Mouse (Mus musculus): ENCODE results near the gene Ptpn9.
"Not testable (repeated sequence)": the region's sequence is repeated elsewhere in the genome, so short reads cannot be mapped to it uniquely, and the experiment has no call there.

Ptpn9 gene

DNA sequence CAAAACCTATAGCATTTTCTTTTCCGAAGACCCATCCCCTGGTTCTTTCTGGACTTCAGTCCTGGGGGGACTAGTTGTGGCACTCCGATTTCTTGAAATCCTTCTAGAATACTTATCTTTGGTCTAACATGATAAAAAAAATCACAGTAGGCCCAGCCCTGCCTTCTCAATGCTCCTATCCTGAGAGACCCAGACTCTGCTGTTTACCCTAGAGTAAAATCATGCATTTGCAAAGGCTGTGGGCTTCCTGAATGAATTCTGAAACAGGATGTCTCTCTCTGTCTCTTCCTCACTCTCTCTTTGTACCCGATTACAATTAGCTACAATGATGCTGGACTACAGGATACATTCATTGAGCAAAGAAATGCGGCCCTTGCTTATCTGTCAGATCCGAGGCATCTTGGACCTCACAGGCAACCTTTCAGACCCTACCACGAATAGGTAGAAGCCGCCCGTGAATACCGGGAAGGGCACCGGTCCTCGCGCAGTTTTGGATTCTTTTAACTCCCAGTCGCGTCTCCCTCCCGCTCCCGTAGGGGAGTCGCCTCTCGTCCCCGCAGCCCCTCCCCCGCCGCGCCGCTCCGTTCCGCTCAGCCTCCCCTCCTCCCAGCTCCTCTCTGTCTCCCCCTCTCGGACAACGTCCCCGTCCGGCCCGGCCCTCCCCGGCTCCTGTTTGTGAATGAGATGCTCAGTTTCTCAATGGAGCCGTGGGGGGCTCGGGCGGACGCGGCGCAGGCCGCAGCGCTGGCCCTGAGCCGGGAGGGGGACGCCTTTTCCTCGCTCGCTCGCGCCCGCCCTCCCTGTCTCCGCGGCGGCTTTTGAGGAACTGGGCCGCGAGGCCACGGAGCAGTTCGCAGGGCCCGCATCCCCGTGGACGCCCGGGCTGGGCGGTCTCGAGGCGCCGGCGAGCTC, at the start of gene Ptpn9:
Ptpn9 (plus strand) TSS at position 638 of the 912 bp plus-strand sequence.
- peak; percentile 91 to 93 for DNase-seq

DNA sequence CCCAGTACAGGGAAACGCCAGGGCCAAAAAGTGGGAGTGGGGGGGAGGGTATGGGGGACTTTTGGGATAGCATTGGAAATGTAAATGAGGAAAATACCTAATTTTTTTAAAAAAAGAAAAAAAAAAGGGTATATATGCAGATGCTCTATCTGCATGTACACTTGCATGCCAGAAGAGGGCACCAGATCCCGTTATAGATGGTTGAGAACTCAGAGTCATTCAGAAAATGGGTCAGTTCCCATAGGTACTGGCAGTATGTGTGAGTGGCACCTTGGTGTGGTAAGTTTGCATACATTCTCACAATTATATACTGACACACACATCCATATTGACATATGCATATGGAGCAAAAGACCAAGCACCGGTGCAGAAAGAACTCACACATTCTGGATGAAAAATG, 47.2 kb upstream of the Ptpn9 start:
- DNase-seq, result peak; percentile 60 to 62

DNA sequence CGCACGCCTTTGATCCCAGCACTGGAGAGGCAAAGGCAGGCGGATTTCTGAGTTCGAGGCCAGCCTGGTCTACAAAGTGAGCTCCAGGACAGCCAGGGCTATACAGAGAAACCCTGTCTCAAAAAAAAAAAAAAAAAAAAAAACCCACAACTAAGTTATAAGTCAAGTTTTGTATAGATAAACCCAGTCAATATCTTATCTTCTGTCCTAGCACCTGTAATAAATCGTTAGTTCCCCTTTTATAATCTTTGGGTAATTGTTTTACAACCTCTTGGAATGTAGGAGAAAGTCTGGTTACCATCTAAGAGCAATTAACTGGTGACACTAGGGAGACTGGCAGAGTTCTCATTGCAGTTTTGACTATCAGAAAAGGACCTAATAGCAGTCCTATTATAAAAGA, 46.0 kb upstream of the Ptpn9 start:
- DNase-seq, result not testable (repeated sequence)

DNA sequence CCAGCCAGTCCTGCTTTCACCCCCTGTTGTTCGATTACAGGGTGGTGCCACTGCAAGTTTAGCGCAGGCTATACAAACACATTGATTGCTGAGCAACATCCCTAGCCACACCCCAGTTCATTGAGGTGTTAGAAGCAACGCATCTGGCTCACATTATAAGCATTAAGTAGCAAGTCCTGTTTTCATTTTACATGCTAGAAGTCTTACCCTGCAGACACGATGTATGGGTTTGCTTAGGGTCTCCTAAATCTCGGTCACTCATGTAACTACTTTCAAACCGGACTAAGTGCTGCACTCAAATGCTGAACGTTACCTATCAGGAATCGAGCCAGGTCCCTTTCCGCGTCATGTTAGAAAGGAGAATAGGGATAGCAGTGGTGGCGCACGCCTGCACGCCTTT, 45.0 kb upstream of the Ptpn9 start:
- no peak for DNase-seq

DNA sequence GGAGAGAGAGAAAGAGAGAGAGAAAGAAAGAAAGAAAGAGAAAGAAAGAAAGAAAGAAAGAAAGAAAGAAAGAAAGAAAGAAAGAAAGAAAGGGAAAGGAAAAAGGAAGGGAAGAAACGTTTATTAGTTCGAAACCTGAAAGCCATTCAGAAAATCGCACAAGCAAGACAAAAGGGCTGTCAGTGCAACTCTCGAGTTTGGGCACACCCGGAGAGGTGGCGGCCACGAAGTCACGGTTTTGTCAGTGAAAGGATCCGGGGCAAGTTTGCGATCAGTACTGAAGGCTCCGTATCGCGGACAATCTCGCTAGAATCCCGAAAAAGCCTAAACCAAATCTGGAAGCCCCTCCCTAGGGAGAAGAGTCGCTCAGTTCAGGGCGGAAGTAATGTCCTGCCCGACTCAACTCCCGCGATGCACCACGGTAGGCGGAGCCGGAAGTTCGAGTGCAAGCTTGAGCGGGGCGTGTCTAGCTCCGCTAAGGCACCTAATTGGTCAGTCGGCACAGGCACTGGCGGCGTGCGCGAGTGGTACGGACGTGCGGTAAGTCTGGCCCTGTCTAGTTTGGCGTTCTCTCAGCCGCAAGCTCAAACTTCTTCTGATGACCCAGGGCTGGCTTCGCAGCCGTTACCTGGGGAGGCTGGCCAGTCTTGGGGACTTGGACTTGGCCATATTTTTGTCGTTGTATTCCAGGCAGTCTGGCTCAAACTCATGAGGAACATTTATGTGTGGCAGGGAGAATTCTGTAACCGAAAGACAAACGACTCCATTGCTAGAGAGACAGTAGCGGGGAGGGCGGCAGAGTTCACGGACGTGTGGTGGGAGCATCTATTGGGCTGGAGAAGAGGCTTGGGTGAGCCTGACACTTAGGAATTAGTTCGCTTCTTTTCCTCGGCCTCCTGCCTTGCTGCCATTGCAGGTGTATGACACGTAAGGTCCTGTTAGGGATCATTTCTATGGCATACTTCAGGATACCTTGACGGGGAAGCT, 44.0 kb upstream of the Ptpn9 start, which contains the start of gene Snupn:
Snupn (plus strand) TSS at position 465 of the 987 bp plus-strand sequence.
- DNase-seq, result peak; percentile 95 to 98

DNA sequence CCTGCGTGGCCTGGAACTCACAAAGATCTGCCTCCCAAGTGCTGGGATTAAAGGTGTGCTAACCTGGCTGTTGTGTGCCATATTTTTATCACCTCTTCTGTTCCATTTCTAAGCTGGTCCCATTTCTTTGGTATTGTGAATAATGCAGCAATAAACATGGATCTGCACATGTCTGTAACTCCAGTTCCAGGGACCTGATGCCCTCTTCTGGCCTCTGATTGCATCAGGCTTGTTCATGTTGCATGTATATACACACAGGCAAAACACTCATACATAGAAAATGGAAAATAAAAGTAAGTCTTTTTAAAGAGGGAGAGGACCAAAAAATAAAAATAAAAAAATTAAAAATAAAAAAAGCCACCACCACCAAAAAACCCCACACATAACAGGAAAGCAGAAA, 41.2 kb upstream of the Ptpn9 start:
- no peak for DNase-seq

DNA sequence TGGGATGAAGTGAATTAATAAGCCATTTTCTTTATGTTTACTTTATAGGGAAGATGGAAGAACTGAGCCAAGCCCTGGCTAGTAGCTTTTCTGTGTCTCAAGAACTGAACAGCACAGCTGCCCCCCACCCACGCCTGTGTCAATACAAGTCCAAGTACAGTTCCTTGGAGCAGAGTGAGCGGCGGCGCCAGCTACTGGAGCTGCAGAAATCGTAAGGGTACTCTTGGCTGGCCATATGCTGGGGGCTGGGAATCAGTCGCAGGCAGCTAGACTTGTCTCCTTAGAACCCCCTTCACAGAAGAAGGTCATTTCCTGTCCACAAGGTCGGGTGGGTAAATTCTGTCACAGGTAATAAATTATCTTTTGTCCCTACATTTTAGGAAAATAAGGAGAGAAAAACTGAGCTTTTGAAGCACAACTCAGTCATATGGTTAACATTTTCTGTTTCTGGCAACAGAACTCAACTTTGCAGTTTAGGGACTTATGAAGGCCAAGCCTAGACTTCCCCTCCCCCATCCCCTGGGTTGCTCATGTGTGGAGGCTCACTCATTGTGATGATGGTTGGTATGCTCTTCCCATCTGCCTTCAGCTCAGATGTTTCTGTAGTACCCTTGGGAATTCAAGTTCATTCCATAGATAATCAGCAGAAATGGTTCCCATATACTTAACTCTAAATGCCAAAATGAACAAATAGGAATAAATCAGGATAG, 37.6 kb upstream of the Ptpn9 start:
- DNase-seq, result no peak

DNA sequence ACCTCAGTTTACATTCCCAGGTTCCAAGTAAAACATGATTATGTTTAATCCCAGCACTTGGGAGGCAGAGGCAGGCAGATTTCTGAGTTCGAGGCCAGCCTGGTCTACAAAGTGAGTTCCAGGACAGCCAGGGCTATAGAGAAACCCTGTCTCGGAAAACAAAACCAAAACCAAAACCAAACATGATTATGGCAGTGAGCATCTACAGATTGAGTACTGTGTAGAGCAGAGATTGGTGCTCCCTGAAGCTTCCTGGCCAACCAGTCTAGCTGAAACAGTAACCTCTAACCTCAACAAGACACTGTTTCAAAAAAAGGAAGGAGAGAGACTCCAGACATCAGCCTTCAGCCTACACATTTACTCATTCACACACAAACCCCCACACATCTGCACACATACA, 36.0 kb upstream of the Ptpn9 start:
- DNase-seq, result no peak

DNA sequence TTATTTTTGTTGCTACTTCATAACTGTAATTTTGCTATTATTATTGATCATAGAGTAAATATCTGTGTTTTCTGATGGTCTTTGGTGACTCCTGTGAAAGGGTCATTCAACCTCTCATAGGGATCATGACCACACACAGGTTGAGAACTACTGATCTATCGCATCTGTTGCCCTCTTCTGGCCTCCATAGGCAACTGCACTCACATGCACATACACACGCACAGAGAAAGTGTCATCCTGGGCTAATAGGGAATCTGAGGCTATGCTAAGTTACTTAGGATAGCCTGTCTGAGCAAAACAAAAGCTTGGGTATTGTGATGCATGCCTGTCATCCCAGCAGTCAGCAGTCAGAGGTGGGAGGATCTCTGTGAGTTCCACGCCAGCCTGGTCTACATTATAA, 33.1 kb upstream of the Ptpn9 start:
- DNase-seq, result no peak

DNA sequence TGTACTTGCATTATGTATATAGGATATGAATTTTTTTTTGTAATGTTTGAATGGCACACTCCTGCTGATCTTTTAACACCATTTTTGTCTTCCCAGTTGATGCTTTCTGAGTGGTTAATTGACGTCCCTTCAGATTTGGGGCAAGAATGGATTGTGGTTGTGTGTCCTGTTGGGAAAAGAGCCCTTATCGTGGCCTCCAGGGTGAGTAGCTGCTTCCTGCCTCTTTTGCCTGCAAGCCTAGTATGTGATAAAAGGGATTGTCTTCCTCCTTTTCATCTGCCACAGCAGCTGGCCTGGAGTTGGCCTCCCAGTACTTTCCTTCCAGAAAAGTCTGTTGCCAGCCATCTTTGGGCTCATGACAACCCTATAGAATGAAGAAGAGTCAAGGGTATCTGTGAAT, 24.6 kb upstream of the Ptpn9 start:
- DNase-seq, result no peak

DNA sequence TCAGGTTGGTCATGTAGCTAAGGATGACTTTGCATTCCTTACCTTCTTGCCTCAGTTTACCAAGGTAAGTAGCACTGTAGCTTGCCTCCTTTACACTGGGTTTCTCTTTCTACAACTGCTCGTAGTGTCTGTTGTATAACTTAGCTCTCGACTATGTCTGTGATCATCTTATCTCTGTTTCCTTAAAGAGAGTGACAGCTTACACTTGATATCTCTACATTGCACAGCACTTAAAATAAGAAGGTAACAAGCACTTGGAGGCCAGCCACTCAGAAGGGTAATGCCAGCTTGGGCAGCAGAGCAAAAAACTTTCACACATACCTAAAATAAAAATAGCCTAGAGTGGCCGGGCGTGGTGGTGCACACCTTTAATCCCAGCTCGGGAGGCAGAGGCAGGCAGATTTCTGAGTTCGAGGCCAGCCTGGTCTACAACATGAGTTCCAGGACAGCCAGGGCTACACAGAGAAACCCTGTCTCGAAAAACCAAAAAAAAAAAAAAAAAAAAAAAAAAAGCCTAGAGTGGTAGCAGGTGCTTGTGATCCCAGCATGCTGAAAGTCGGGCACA, 20.7 kb upstream of the Ptpn9 start:
- DNase-seq, result no peak

DNA sequence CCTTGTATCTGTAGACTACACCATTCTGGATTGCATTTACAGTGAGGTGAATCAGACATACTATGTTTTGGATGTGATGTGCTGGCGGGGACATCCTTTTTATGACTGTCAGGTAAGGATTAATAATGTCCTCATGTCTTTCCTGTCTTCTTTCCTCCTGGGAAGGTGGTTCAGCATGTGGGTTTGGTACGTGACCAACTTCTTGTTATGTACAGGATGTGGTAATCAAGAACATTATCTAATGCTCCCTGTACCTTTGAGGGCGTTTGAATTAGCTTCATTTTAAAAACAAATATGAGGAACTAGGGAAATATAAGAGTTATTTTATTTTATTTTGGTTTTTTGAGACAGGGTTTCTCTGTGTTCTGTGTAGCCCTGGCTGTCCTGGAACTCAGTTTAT, 19.5 kb upstream of the Ptpn9 start:
- no peak for DNase-seq

DNA sequence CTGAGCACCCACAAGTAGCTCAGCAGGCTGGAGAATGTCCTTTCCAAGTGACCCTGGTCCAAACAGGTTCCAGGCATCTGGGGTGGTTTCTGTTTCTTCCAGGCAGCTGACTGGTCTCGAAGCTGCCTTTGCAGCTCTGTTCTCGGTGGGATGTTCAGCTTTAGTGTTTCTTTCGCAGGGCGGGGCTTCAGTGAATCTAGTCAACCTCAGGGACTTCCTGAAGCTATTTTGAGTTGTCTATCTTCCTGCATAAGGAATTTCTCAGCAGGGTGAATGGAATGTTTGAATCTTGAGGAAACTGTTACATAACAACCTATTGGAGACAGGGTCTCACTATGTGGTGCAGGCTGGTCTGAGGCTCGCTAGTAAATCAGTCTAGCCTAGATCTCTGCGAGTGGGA, 14.5 kb upstream of the Ptpn9 start:
- DNase-seq, result no peak

DNA sequence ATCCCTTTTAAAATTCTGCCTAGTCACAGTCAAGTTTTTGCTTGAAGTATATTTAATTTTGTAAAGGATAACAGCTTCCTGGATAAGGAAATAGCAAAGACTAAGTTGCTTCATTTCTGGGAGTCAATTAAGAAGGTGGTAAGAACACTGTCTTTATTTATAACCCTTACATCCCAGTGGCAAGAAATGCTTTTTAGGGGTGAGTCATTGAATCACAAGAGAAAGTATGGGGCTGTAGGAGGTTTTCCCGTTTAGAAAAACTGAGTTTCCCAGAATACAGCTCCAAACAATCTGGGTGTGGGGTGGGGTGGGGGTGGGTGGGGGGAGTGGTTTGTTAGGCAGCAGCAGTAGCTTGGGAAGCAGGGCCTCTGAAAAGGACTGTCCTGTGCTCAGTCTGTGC, 13.2 kb upstream of the Ptpn9 start:
- DNase-seq, result no peak

DNA sequence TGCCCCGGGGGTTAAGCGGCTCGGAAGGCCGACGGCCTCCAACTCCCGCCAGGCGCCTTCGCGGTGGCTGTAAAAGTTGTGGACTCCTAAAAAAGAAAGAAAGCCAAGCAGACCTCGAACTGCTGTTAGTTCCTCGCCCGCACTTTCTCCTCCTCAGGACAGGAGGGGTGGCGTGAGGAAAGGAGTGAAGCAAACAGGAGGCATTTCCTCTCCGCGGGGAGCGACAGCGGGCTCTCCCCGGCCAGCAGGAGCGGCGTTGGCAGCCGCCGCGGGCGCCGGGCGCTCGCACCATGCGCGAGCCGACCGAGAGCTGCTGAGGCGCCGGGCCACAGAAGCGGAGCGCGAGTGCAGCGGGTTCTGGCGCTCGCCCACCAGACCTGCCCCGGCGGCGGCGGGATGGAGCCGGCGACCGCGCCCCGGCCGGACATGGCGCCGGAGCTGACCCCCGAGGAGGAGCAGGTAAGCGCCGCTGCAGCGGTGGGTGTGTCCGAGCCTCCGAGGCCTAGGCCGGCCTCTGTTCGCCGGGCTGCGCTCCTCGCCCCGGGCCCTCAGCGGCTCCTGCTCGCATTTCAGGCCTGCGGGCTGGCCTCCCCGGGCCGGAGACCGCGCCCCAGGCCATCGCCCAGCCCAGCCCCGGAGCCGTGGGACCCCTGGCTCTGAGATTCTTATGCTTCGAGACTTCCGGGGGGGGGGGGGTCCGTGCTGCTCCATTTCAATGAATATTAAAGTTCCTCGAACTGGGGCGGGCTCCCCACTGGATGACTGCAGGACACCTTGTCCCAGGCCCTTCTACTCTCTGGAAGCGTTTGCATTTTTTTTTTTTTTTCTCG, 690 bp downstream of the Ptpn9 start:
- DNase-seq, result peak; percentile 50 to 73

DNA sequence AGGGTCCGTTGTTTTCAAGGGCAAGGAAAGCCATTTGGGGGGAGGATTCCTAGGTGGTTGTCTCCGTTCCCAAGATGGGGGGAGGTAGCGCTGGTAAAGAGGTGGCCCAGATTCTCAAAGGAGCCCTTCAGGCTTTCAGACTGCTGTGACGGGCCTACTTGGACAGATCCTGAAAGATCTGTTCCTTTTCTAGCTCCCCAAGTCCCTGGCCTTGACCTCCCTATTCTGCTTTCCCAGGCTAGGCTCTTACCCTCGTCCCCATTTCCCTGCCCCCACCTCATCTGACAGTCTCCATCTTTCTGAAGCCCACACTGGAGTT, 1.3 kb downstream of the Ptpn9 start:
- peak; percentile 22 to 35 for DNase-seq

DNA sequence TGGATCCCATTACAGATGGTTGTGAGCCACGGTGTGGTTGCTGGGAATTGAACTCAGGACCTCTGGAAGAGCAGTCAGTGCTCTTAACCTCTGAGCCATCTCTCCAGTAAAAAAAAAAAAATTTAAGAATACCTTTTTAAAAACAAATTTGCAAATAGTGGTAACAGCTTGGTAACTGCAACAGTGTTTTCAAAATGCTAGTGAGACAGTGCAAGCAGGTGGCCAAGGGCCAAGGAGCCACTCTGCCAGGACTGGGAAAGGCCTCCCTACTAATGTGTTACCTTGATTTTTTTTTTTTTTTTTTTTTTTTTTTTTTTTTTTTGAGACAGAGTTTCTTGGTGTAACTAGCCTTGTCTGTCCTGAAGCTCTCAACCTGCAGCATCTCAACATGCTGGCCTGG, 2.5 kb downstream of the Ptpn9 start:
- DNase-seq, result peak in 1 of 2 experiments; percentile 12

DNA sequence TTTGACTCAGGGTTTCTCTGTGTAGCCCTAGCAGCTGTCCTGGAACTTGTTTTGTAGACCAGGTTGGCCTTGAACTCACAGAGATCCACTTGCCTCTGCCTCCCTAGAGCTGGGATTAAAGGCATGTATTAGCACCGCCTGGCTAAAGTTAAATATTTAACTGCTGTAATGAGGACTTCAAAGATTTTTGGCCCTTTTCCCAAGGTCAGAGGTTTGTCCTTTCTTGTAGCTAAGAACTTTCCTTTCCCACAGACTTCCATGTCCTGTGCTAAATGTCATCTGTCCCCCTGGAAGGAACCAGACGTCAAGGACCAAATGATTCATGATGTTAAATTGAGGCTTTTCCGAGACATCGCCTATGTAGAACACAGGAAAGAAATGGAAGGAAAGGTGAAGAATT, 8.3 kb downstream of the Ptpn9 start:
- no peak for DNase-seq

DNA sequence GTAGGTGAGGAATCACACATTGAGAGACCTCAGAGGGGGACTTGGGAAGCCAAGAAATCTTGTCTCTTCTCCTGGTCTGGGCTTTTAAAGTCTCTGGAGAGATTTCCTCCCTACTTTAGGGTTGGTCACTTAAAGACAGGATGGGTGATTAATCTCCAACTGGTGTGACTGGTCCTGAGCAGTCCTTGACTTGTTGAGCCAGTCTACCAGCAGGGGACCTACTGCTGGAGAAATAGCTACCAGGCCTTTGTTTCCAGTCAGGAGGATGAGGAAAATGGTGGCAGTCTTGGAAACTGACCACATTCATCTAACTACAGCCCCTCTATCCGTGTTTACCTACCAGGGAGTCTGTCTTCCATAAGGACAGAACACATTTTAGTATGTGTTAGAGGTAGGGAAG, 17.7 kb downstream of the Ptpn9 start:
- DNase-seq, result no peak

DNA sequence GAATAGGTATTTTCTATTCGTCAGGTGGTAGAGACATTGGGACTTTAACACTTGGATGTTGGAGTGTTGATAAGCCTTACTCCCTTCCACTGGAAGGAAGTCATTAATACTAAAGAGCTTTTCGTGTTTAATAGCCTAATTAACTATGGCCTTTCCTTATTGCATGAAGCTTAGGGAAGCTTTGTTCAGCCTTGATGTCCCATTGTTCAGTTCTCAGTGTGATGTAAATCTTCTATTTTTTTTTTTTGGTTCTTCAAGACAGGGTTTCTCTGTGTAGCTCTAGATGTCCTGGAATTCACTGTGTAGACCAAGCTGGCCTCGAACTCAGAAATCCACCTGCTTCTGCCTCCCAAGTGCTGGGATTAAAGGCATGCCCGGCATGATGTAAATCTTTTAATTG, 18.2 kb downstream of the Ptpn9 start:
- DNase-seq, result no peak

DNA sequence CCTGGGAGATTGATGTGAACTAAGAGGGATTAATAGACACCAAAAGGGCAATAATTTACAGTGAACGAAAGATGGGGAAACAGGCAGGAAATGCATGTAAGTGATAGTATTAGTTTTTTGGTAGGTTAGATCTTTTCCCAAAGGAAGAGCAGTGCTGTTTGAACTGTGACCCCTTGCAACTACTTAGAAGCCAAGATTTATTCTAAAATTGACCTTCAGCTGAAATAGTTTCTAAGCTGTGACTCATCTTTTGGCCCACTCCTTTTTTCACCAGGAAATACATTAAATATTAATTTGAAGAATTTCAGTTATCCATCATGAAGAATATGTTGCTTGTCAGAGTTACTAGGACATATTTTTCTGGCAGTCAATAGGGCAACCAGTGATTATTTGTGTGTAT, 19.0 kb downstream of the Ptpn9 start:
- DNase-seq, result no peak

DNA sequence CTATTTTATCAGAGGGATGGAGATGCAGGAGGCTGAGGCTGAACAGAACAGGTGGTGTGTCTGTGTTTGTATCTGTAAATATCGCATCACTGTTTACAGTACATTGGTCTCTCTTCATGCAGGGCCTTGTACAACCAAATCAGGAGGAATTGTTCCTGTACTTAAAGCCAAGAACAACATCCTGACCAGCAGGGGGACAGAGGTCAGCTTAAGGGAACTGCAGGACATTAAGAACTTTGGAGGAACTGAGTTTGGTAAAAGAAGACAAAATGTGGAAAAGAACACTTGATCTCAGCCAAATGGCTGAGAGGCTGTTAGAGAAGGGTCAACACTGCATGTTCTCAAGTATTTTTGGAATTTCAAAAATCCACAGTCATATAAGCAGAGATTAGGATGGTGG, 20.0 kb downstream of the Ptpn9 start:
- DNase-seq, result no peak
